Mouse (Mus musculus): ENCODE measurements at regions not wholly inside any gene's neighbourhood (a gene's known extent, or its start where the extent isn't known, plus 50 kb on each side); places are given as distances from the start of the nearest gene placed in this dataset.
"Not testable (repeated sequence)": the region's sequence is repeated elsewhere in the genome, so short reads cannot be mapped to it uniquely, and the experiment has no call there.

GRCm38 (mm10) chr16:71342777-71343176 lies 965.3 kb upstream of the Robo1 start:
- no peak for DNase-seq
- intact Hi-C loops (cut with DNase I) = no loop called here

GRCm38 (mm10) chr16:71344589-71344988 lies 963.5 kb upstream of the Robo1 start:
- no peak for DNase-seq
- intact Hi-C loops (cut with DNase I) = no loop called here

- intact Hi-C loops (cut with DNase I) = no loop called here
- peak; percentile 38 for DNase-seq
These were observed 916.2 kb upstream of the Robo1 start for GRCm38 (mm10) chr16:71391872-71392271.

GRCm38 (mm10) chr16:71434791-71435190 lies 873.3 kb upstream of the Robo1 start:
- intact Hi-C loops (cut with DNase I); DNase-seq: not testable (repeated sequence)

Measured in left cerebral cortex, postnatal 4 days (tissue).